Mouse (Mus musculus): ENCODE data around the gene Eif1ad.
A peak's percentile ranks its signal among the peaks of the same experiment; 100 is the strongest.
"Not testable (repeated sequence)": the region's sequence is repeated elsewhere in the genome, so short reads cannot be mapped to it uniquely, and the experiment has no call there.

Gene Eif1ad

DNA sequence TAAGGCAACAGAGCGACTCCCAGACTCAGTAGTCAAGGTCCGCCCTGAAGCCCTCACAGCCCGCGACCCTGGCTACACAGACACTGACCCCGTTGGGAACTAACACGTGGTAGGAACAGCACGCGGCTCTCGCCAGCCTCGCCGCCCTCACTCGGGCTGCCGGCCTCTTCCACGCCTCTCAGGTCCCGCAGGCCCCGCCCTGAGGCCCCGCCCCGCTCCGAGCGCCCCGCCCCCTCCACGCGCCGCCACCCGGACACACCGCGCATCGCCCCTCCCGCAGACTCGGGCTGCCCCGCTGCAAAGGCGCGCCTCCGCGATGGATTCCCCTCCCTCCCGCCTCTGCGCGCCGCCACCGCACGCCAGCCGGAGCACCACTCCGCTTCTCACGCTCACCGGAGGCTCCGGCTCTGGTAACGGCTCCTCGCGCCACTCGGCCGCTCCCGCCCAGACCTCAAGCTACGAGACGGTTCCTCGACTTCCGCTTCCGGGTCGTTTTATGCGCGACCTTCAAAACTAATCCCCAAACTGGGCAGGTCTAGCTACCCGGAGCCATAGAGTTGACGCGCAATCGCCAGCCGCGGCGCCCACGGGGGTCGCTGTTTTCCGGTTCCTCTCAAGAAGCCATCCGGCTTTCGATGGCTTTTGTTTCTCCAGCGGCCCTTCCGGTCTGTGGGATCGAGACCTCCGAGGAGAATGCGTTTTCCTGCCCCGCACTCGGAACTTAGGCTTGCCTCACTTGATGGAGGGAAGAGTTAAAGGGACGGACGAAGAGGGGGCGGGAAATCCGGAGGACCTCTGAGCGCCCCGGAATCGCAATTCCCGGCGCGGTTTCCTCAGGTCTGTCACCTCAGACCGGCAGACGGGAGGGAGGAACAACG lies at the start of gene Eif1ad:
TSS of gene Eif1ad (plus strand) at position 567 of the 878 bp plus-strand sequence.
- DNase-seq (ENCODE audit: low spot score): peak; percentile 92

DNA sequence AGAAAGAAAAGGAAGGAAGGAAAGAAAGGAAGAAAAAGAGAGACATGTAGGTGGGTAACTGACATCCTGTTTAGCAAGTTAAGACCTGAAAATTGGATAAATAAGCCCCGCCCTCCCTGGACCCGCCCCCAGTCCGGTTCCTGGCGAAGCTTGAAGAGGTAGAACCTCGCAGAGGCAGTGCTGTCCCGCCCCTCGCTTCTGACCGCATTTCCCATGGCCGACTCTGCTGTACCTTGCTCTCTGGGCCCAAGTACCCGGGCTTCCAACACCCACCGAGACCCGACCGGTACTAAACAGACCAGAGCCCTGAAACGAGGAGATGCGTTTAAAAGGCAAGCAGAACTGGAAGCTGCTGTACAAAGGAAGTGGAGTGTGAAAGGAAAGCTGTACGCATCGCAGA lies 42.7 kb upstream of the Eif1ad start:
- DNase-seq (ENCODE audit: low spot score): no peak

DNA sequence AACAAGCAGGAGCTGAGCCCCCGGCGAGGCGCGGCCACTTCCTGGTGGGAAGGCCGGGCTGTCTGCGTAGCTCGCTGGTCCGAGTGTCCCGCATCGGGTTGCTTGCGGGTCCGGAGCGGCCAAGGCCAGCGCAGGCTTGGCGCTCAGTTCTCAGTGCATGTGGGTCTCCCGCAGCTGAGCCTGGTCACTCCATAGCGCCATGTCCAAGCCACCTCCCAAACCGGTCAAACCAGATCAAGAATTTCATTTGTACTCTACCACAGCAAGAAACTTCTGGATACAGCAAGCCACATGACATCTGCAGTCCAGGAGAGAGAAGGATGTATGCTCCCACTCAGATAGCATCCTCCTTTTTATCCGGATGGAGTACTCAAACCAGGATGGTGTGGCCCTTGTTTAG lies 38.6 kb upstream of the Eif1ad start:
- DNase-seq (ENCODE audit: low spot score): no peak

DNA sequence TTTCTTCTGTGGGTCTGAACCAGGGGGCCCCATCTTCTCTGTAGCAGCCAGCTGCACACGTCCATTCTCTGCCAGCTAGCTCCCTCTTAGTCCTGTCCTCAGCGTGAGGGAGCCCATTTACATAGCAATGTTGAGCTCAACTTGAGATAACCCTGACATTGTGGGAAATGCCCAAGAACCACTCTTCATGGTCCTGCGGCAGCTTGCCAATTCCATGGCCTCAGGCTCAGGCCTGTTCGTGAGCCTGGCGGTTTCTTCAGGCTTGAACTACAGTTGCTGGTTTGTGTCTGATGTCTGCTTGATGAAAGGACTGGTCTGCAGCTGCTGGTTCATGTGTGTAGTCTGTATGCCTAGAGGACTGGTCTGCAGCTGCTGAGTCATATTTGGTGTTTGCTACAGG lies 31.8 kb upstream of the Eif1ad start:
- no peak for DNase-seq (ENCODE audit: low spot score)

DNA sequence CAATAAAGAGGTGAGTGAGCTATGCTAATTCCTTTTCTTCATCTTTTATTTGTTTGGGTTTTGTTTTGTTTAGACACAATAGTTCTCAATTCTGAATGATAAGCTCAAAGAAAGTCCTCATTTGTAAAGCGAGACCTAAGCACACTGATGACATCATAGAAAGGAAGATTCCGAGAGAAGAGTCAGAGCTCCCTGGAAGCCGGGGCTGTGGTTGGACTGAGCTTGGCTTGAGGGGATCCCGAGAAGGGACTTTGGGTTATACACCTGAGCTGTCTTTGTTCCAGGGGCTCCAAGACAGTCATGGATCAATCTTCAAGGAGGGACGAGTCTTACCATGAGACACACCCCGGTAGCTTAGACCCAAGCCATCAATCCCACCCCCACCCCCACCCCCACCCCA lies 31.1 kb upstream of the Eif1ad start, which contains the start of gene Catsper1:
TSS of gene Catsper1 (plus strand) at position 301 of the 400 bp plus-strand sequence.
- DNase-seq (ENCODE audit: low spot score): no peak

DNA sequence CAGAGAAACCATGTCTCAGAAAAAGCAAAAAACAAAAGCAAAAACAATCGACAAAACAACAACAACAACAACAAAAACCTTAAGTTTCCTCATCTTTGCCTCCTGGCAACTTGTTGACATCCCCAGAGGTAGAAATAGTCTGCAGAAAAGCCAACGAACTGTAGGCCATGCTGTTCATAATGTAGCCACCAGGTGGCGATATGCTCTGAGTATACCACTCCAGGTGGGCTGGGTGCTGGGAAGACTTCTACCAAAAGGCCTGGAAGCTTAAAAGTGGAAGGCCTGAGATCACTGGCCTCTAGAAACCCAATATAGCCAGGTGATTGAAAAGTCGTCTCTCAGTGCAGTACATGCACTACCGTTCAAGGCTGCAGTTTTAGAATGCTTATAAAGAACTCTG lies 28.6 kb upstream of the Eif1ad start:
- DNase-seq (ENCODE audit: low spot score): peak; percentile 73

DNA sequence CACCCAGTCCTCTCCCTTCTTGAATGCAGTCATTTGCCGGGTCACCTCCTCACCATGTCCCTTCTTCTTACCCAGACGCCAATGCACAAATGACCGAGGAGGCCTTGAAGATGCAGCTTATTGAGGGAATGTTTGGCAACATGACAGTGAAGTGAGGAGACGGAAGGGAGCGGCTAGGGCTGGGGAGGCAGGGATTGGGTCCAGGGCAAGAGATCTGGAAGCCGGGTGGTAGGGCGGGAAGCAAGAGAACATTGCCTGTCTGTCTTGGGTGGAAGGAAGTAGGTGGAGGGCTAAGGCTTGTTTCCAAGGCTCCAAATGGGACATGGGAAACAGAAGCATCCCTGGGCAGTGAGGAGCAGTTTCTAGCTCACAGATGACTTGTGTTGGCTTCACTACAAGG lies 25.2 kb upstream of the Eif1ad start:
- DNase-seq (ENCODE audit: low spot score): no peak

DNA sequence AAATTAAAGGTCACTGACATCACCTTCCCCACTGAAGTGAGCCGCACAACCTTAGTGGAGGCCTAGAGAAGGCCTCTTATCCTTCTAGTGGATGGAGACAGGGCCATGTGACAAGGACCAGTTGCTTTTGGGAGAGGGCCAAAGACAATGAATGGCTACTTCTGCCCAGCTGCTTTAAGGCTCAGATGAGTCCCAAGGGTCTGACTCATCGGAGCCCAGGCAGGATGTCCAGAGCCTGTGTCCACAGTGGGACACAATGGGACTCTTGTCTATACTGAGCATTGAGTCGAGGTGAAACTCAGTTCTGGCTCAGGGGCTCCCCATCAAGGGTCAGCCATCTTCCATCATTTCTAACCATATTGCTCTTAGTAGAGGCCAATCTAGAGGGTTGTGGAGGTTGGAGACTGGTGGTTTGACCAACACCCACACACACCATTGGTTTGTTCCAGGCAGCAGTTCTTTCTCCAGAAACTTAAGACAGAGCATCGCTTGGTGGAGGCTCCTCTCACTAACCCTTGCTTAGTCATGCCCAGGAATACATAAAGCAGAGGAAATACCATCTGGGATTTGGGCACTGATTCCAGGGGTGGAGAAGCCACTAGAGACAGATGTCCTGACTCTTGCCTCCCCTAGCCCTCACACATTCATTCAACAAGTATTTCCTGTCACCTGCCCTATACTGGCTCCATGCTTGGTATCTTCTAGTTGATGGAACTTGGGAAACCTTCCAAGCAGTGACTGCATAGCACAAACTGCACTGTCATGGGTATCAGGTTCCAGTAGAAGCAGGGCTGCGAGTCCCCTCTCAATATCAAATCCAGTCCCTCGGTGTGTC lies 21.0 kb upstream of the Eif1ad start:
- DNase-seq (ENCODE audit: low spot score): no peak

DNA sequence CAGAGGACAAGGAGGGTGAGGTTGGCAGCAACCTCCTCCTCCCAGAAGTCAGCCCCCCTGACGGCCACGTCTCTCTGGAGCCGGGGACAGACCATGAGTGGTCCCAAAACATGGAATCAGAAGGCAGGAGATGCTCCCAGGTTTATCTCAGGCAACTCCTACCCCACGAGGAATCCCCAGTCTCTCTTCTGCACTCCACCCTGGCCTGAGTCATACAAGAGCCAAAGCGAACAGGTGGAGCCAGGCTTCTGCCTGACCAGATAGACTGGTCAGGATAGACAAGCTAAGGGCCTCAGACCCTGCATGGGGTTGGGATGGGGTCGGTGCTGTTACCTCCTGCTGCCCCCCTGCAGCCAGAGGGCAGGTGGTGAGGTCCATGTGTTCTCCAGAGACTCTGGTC lies 18.5 kb upstream of the Eif1ad start:
- no peak for DNase-seq (ENCODE audit: low spot score)

DNA sequence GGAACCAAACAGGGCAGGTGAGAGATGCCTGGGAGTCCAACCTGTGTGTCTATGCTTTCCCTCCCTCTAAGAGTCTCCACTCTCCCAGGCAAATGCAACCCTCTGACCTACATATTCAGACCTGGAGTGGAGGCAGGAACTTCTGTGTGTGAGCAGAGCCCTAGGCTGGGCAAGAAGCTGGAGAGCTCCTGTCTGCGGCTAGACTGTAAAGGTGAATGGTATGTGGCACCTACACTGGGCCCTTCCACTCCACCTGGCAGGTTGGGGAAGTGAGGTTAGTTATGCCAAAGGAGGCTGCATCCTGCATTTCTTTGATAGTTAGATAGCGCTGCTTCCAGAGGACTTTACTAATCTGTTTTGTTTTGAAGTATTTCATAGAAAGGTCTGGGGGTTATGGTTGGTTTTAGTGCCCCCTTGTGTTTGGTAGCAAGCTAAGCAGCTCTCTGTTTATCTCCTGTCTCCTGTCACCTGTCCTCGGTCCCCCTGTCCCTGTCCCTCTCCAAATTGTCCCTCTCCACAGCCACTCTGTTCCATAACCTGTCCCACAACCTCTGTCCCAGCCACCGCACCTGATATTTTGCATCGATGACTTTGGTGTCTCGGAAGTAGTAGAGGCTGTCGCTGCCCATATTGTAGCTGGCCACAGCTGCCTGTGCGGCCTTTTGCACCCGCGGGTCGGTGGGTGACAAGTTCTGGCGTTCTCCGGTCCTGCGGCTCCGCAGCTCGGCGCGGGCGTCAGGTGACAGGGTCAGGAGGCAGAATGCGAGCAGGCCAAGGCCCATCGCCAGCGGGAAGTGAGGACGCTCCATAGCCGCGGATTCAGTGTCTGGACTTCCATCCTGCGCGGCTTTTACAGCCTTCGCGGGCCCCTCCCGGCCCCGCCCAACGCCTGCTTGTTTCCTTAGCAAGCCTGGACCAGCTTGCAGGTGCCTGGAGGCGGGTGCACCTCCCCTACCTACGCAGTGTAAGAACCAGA lies 17.7 kb upstream of the Eif1ad start:
- DNase-seq (ENCODE audit: low spot score): peak; percentile 9

DNA sequence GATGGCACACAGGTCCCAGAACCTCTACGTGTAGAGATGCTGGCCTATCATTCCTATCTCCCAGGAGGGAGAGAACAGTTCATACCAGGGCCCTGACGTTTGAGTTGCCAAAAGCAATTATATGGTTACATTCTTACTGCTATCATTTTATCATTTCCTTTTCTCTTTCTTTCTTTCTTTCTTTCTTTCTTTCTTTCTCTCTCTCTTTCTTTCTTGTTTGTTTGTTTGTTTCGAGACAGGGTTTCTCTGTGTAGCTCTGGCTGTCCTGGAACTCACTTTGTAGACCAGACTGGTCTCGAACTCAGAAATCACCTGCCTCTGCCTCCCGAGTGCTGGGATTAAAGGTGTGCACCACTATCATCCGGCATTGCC lies 17.1 kb upstream of the Eif1ad start, which contains the start of gene Cst6:
TSS of gene Cst6 (minus strand) at position 73 of the 372 bp plus-strand sequence.
- DNase-seq (ENCODE audit: low spot score): not testable (repeated sequence)

DNA sequence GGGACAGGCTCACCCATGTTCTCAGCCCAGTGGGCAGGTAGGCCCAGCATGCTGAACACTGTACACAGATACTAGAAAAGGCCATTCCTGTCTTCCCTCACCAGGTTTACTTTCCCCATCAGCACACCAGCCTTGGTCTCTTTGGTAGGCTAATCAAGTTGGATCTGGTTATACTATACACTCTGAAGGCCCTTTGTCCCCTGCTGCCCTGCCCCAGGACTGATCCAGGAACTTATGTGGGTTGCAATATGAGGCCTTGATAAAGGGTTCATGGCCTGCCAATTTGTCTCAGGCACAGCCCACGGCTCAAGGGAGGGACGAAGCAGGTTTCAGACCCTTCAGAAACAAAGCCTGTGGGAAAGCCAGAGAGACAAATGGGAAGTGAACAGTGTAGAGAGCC lies 12.9 kb upstream of the Eif1ad start:
- no peak for DNase-seq (ENCODE audit: low spot score)

DNA sequence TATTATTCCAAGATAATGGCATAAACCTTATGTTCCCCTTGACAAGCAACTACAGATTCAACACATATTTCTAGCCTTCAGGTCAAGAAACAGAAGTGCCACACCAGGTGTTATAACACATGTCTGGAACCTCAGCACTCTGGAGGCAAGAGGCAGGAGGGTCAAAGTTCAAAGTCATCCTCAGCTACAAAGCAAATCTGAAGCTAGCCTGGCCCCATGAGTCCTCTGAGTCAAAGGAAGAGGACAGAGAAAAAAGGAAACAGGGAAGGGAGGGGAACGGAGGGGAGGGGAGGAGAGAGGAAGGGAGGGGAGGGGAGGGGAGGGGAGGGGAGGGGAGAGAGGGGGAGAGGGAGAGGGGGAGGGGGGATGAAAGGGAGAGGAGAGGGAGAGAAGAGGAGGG lies 10.5 kb upstream of the Eif1ad start:
- no peak for DNase-seq (ENCODE audit: low spot score)

DNA sequence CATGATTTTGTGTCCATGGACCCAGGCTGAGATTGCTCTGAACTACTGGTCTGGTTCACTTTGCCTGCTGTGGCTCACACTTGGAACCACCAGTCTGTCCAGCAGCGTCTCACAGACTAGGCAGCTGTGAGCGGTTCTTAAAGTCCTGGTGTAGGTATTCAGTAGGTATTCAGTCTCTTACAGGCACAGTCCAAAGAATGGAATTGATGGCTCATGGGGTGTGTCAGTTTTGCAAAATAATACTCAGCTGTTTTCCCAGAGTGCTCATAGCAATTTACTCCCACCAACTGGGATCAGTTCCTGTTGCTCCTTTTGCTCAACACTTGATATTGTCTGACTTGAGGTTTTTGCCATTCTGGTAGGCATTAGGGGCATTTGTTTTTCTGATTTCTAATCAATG lies 4.4 kb upstream of the Eif1ad start:
- no peak for DNase-seq (ENCODE audit: low spot score)

DNA sequence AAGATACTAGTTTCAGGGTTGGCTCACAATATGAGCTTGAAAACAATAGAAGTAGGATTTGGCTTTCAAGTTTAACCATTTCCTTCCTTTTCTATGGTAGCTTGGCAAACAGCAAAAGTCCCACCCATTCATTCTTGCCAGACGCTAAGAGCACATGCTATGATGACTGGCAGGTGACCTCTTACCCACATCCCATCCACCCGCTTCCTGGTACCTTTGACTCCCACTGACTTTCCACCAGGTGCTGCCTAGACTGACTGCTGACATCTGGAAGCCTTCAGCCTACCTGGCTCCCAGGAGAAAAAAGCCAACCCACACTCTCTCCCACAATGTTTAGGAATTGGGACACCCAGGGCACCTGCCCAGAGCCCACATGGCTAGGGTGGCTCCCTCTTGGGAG lies 2.4 kb upstream of the Eif1ad start:
- DNase-seq (ENCODE audit: low spot score): no peak

DNA sequence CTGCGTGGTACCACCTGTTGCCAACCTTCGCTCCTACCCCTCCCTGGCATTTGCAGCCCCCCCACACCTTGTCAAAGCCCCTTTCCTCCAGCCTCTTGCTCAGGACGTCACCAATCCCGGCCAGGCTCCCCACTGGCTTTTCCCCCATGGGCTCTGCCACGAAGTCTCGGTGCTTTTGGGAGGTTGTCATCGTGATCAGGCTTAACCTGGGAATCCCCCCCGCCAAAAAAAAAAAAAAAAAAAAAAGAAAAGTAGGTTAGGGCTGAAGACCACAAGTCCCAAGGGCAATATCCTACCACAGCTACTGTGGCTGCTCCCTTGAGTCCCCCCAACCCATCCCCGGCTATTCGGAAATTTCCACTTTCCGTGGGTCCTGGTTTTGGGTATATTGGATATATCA lies 790 bp upstream of the Eif1ad start:
- no peak for DNase-seq (ENCODE audit: low spot score)

DNA sequence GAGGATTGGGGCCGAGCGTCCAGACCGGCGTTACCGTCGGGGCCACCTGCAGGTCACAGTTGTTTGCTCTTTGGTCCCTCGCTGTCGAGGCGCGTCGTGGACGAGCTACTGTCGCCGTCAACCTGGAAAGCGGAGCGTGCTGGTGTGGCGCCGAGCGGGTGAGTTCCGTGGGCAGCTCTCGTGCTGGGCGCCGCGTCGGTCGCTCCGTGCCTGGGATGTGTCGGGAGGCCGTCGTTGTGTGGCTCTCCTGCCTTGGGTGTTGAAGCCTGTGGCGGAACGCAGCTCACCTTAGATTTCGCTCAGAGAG lies 465 bp downstream of the Eif1ad start, which contains the start of gene Banf1:
TSS of gene Banf1 (minus strand) at position 116 of the 307 bp plus-strand sequence.
- no peak for DNase-seq (ENCODE audit: low spot score)

DNA sequence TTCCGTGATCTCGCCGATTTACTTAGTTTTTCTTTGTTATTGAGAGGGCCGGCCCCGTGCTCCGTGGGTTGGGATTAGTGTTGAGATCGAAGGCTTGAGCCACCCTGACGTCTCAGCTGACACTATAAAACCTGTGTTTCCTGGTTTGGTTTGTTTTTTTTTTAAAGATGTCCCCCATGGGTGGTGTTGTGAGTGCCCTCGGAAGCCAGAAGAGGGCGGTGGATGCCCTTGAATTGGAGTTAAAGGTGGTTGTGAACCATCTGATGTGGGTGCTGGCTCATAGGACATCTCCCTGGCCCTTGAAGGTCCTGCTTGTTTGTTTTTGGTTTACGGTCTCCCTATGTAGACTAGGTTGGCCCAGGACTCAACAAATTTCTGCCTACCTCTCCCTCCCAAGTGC lies 914 bp downstream of the Eif1ad start:
- no peak for DNase-seq (ENCODE audit: low spot score)

DNA sequence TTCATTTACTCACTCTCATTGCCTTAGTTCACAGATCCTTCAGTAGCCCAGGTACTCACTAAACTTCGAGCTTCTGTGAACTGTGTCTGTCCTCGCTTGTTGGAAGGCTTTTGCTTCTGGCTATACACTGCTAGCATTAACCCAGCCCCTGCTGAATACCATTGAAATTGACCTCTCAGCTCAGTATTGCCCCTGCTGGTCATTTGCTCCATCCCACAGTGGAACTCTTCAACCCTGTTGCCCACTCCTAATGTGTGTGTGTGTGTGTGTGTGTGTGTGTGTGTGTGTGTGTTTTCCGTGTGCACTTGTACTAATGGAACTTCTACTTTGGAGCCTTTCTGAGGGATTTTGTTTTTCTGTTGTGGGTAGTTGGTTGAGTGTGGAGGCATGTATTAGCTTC lies 4.4 kb downstream of the Eif1ad start:
- DNase-seq (ENCODE audit: low spot score): no peak

DNA sequence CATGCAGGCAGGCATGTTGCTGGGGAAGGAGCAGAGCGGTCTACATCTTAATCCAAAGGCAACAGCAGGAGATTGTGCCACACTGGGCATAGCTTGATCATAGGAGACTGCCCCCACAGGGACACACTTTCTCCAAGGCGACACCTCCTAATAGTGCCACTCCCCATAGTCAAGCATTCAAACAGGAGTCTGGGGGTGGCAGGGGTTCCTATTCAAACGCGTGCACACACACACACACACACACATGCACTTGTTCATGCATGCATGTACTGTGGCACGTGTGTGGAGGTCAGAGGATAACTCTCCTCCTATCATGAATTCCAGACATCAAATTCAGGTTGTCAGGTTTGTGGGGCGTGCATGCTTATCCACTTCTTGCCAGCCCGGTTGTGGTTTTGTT lies 6.2 kb downstream of the Eif1ad start:
- no peak for DNase-seq (ENCODE audit: low spot score)

DNA sequence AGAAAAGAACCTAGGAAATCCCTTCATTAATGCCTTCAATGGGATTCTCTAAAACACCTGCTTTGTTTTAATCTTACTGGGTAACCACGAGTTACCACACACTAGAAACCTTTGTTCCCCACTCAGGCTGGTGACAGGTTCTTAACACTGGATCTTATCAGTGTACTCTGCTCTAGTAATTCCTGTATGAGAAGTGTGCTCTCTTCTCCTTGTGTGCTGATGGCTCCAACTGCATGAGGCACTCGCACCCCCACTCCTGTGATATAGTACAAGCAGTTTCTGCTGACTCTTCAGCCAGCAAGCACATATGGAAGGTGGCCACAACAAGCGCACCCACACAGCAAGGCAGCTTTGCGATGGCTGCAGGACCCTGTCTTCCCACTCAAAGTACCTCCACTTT lies 7.6 kb downstream of the Eif1ad start:
- DNase-seq (ENCODE audit: low spot score): no peak

DNA sequence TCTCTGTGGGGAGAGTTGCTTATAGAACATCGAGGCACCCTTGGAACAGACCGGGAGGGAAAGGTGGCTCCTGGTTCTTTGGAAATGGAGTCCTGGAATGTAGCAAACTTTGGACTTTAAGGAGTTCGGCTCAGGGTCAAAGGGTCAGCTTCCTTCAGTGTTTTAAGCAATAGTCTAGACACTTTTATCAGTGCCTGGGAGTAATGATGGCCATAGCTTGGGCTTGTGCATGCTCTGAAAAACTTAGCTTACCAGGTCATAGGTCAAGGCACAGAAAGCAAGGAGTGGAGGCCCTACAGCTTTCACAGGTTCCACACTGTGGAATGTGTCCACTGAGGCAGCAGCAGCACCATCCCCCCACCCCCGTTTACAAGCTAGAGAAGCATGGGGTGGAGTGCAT lies 8.2 kb downstream of the Eif1ad start:
- DNase-seq (ENCODE audit: low spot score): no peak
